32 mouse cellular contexts compared by ENCODE assay signal in the genomic region with DNA sequence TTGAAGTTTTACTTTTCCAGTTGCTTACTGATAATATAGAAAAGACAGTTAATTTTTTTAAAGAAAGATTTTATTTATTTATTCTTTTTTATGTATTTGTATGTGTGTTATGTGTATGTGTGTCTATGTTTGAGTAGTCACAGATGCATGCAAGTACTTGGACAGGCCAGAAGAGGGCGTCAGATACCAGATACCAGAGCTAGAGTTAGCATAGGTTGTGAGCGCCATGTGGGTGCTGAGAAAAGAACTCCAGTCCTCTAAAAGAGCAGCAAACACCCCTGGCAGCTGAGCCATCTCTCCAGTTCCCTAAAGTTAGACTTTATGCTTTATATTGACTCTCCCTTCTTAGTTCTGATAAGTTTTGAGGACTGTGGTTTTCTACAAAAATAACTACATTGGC. TPM values are rescaled to one million over a fixed set of nuclear protein-coding genes. Genes with fewer than 3 reads are reported as not detected.
DNase-seq lines count a peak whose midpoint lies in the region; ATAC-seq and TF ChIP-seq lines count a peak whose summit lies in the region.
"Had no signal": no experiment of that assay in that cellular context is flagged by ENCODE, and none has a peak within 500 bp of the region (broad histone marks: within the 10 kb centered on the region; RNA-seq: fewer than 3 reads in every experiment).

No protein-coding gene starts in this region.

- TF ChIP-seq RAD21 in MEL (IDR thresholded peaks at IDR 0.05; ENCODE audit: low read depth, low read length) = no peak; the same call in none of the 2 replicates

- no peaks in the 10 kb centered on the region for H3K4me1 ChIP-seq in forebrain, embryonic 11.5 days (replicated peaks; ENCODE audit: control insufficient read depth, insufficient read depth, low read length)
- H3K4me1 ChIP-seq in forebrain, embryonic 13.5 days = peaks cover 9% of the 10 kb centered on the region
- no peaks in the 10 kb centered on the region for H3K4me1 ChIP-seq in lung, postnatal 0 days (ENCODE audit: insufficient read depth, low read depth, low read length)
- H3K4me1 ChIP-seq in MEL (ENCODE audit: control insufficient read depth in 1 of 2, insufficient read depth in 2 of 2, low read length in 2 of 2) = peaks cover 0 to 12% of the 10 kb centered on the region in 2 experiments; a peak in 3 of 4 replicates
- H3K4me1 ChIP-seq: embryonic facial prominence, embryonic 10.5 days; embryonic facial prominence, embryonic 13.5 days; hindbrain, embryonic 12.5 days; intestine, embryonic 15.5 days had no signal

- H3K36me3 ChIP-seq in forebrain, embryonic 11.5 days (ENCODE audit: control insufficient read depth, insufficient read depth, low read length) = no peaks in the 10 kb centered on the region
- no peaks in the 10 kb centered on the region for H3K36me3 ChIP-seq in forebrain, embryonic 13.5 days (ENCODE audit: poor library complexity, severe bottlenecking)
- H3K36me3 ChIP-seq in lung, postnatal 0 days (ENCODE audit: insufficient read depth, low read length) = no peaks in the 10 kb centered on the region
- no peaks in the 10 kb centered on the region for H3K36me3 ChIP-seq in MEL (ENCODE audit: control insufficient read depth in 1 of 2, insufficient read depth in 2 of 2, low read length in 2 of 2)
- H3K36me3 ChIP-seq: embryonic facial prominence, embryonic 10.5 days; embryonic facial prominence, embryonic 13.5 days; G1E; hindbrain, embryonic 12.5 days; intestine, embryonic 15.5 days had no signal

- no peak overlapping the region for H3K27ac ChIP-seq in forebrain, embryonic 11.5 days (ENCODE audit: low read depth, low read length)
- no peak overlapping the region for H3K27ac ChIP-seq in forebrain, embryonic 13.5 days
- no peak overlapping the region for H3K27ac ChIP-seq in lung, postnatal 0 days (ENCODE audit: low read length)
- no peak overlapping the region for H3K27ac ChIP-seq in MEL (ENCODE audit: control insufficient read depth, low read depth, low read length)
- H3K27ac ChIP-seq: embryonic facial prominence, embryonic 10.5 days; embryonic facial prominence, embryonic 13.5 days; gastrocnemius, adult 2 months; hindbrain, embryonic 12.5 days; intestine, embryonic 15.5 days had no signal

- TF ChIP-seq CTCF in lung, postnatal 0 days (IDR thresholded peaks at IDR 0.05) = peak; percentile 14; the same call in 1 of the 2 replicates
- peak in 2 of 3 experiments; percentile 4 to 5; a peak in 1 of 6 replicates for TF ChIP-seq CTCF in MEL (IDR thresholded peaks at IDR 0.05 in 2 of 3, conservative IDR thresholded peaks at IDR 0.05 in 1 of 3; ENCODE audit: control insufficient read depth in 1 of 3, insufficient read depth in 1 of 3, low read depth in 2 of 3, low read length in 3 of 3, poor library complexity in 1 of 3, severe bottlenecking in 1 of 3)
- 0 out of 2 replicates have a peak, but pooled peaks have one; percentile 2 for TF ChIP-seq CTCF in brain, embryonic 14.5 days (IDR thresholded peaks at IDR 0.05; ENCODE audit: borderline replicate concordance, extremely low read depth, insufficient read depth, insufficient read length)

- no peak for TF ChIP-seq POLR2A in MEL (IDR thresholded peaks at IDR 0.05; ENCODE audit: control insufficient read depth in 1 of 2, insufficient read depth in 1 of 2, low read depth in 1 of 2, low read length in 2 of 2, poor library complexity in 1 of 2)
- TF ChIP-seq POLR2A in brain, embryonic 14.5 days (IDR thresholded peaks at IDR 0.05; ENCODE audit: borderline replicate concordance, extremely low read depth, insufficient read depth, insufficient read length, poor library complexity, severe bottlenecking) = no peak

- no peak overlapping the region for H3K4me3 ChIP-seq in forebrain, embryonic 11.5 days (ENCODE audit: low read depth, low read length)
- H3K4me3 ChIP-seq in forebrain, embryonic 13.5 days = no peak overlapping the region
- H3K4me3 ChIP-seq in lung, postnatal 0 days (ENCODE audit: low read depth, low read length) = no peak overlapping the region
- H3K4me3 ChIP-seq in MEL (ENCODE audit: control insufficient read depth in 1 of 2, insufficient read depth in 1 of 2, low read depth in 2 of 2, low read length in 2 of 2) = no peak overlapping the region
- H3K4me3 ChIP-seq: embryonic facial prominence, embryonic 10.5 days; embryonic facial prominence, embryonic 13.5 days; erythroblast, embryonic 14.5 days; gastrocnemius, adult 2 months; hindbrain, embryonic 12.5 days; intestine, embryonic 15.5 days had no signal

- H3K27me3 ChIP-seq in forebrain, embryonic 11.5 days (ENCODE audit: control insufficient read depth, insufficient read depth, low read length) = 0 out of 2 replicates have a peak, but pooled peaks cover 2% of the 10 kb centered on the region
- peaks cover 3% of the 10 kb centered on the region; the same call in 1 of the 2 replicates for H3K27me3 ChIP-seq in forebrain, embryonic 13.5 days
- H3K27me3 ChIP-seq in lung, postnatal 0 days (replicated peaks; ENCODE audit: insufficient read depth, low read length) = no peaks in the 10 kb centered on the region
- no peaks in the 10 kb centered on the region; a peak in 1 of 4 replicates for H3K27me3 ChIP-seq in MEL (ENCODE audit: control insufficient read depth in 1 of 2, insufficient read depth in 2 of 2, low read length in 2 of 2)
- H3K27me3 ChIP-seq: embryonic facial prominence, embryonic 13.5 days; intestine, embryonic 15.5 days had no signal

- peak; percentile 44 for DNase-seq in forebrain, embryonic 11.5 days (ENCODE audit: low spot score)
- no peak for DNase-seq in lung, postnatal 0 days (ENCODE audit: low spot score)
- no peak for DNase-seq in lung, adult 18-20 months
- DNase-seq in MEL (ENCODE audit: low read depth, low spot score) = peak; percentile 10
- DNase-seq in brain, embryonic 14.5 days (ENCODE audit: low read depth) = no peak
- no peak for DNase-seq in gastrocnemius, postnatal 25 days
- no peak for DNase-seq in cerebellum, postnatal 25 days
- DNase-seq: adrenal gland, postnatal 10 days; adrenal gland, postnatal 36 days; B cell, adult 2 months; cerebellum, adult 11 months; cerebellum, adult 2 months; cerebellum, adult 9-11 months; cerebellum, postnatal 36 days; embryo, embryonic 11 days; forebrain, postnatal 0 days; gastrocnemius, adult 2 months; gastrocnemius, postnatal 14 days; heart, adult 18-20 months; kidney, adult 11 months had no signal

- H3K79me2 ChIP-seq in MEL (ENCODE audit: control insufficient read depth, insufficient read depth, low read length, poor library complexity) = no peaks in the 10 kb centered on the region

- 63% methylated on average over 2 of the region's 2 CpGs for WGBS in forebrain, embryonic 11.5 days
- 67% methylated on average over 2 of the region's 2 CpGs for WGBS in forebrain, embryonic 13.5 days
- WGBS in lung, postnatal 0 days = 63% methylated on average over 2 of the region's 2 CpGs

- no peak overlapping the region for H3K9ac ChIP-seq in forebrain, embryonic 11.5 days (ENCODE audit: low read length)
- no peak overlapping the region for H3K9ac ChIP-seq in forebrain, embryonic 13.5 days
- no peak overlapping the region for H3K9ac ChIP-seq in lung, postnatal 0 days (replicated peaks; ENCODE audit: low read depth)
- no peak overlapping the region for H3K9ac ChIP-seq in MEL (ENCODE audit: control insufficient read depth, low read depth, low read length, poor library complexity, severe bottlenecking)
- H3K9ac ChIP-seq: embryonic facial prominence, embryonic 13.5 days; forebrain, postnatal 0 days; hindbrain, embryonic 12.5 days; intestine, embryonic 15.5 days had no signal

- ATAC-seq in forebrain, embryonic 11.5 days (replicated peaks; ENCODE audit: low FRiP score) = no peak
- ATAC-seq in forebrain, embryonic 13.5 days = no peak
- ATAC-seq in lung, postnatal 0 days = no peak
- ATAC-seq: forebrain, embryonic 14.5 days; forebrain, postnatal 0 days; hindbrain, embryonic 16.5 days; intestine, embryonic 15.5 days had no signal

- H3K4me2 ChIP-seq in forebrain, embryonic 11.5 days (ENCODE audit: low read depth, low read length, severe bottlenecking) = no peak overlapping the region
- H3K4me2 ChIP-seq in forebrain, embryonic 13.5 days = no peak overlapping the region
- H3K4me2 ChIP-seq in lung, postnatal 0 days (replicated peaks; ENCODE audit: low read depth, low read length) = no peak overlapping the region
- H3K4me2 ChIP-seq: embryonic facial prominence, embryonic 13.5 days; heart, embryonic 11.5 days; hindbrain, embryonic 12.5 days; intestine, embryonic 15.5 days had no signal

- H3K9me3 ChIP-seq in forebrain, embryonic 11.5 days (ENCODE audit: control insufficient read depth, low read length) = no peaks in the 10 kb centered on the region
- no peaks in the 10 kb centered on the region for H3K9me3 ChIP-seq in forebrain, embryonic 13.5 days (replicated peaks)
- no peaks in the 10 kb centered on the region for H3K9me3 ChIP-seq in lung, postnatal 0 days (ENCODE audit: low read length)
- H3K9me3 ChIP-seq in MEL (replicated peaks; ENCODE audit: insufficient read depth, low read length) = no peaks in the 10 kb centered on the region
- H3K9me3 ChIP-seq: embryonic facial prominence, embryonic 10.5 days; embryonic facial prominence, embryonic 13.5 days; hindbrain, embryonic 12.5 days; intestine, embryonic 15.5 days had no signal

- TF ChIP-seq EP300 in lung, postnatal 0 days (IDR thresholded peaks at IDR 0.05) = no peak
- TF ChIP-seq EP300 in MEL (IDR thresholded peaks at IDR 0.05; ENCODE audit: low read depth in 1 of 2, low read length in 2 of 2) = no peak

TF ChIP-seq in MEL, 35 proteins besides CTCF, POLR2A, EP300 and RAD21:
- TF ChIP-seq TCF12 (IDR thresholded peaks at IDR 0.05; ENCODE audit: low read depth, low read length) = no peak
- no peak for TF ChIP-seq ZC3H11A (IDR thresholded peaks at IDR 0.05; ENCODE audit: low read depth, low read length)
- no peak for TF ChIP-seq ETS1 (IDR thresholded peaks at IDR 0.05; ENCODE audit: low read depth, low read length)
- TF ChIP-seq SIN3A (IDR thresholded peaks at IDR 0.05; ENCODE audit: low read length) = no peak

RNA-seq across cellular contexts. Expression of a gene that starts 30.4 kb away (rescaled TPM):
- polyA plus RNA-seq in forebrain, embryonic 11.5 days (2014; fragmentation: Nextera tagmentation; extraction: Ambion mirVana) = 0.39 and 1.1 TPM in 2 replicates
- 3.1 and 3.8 TPM in 2 replicates for polyA plus RNA-seq in forebrain, embryonic 13.5 days (2015; fragmentation: Nextera tagmentation; extraction: Ambion mirVana)
- polyA plus RNA-seq in lung, postnatal 0 days (2015; fragmentation: Nextera tagmentation; extraction: Ambion mirVana) = 0.13 and 0.26 TPM in 2 replicates
- total RNA-seq in MEL (2012; rRNA removed) = 0.23 and 0.31 TPM in 2 replicates
- polyA plus RNA-seq in MEL (2012; ENCODE audit: insufficient read depth in 1 of 2, insufficient read length in 2 of 2, low read depth in 1 of 2, low replicate concordance in 2 of 2, missing spikeins in 1 of 2) = 1 to 10 TPM in 1 of 2 experiments, not detected in 1; 3.4 TPM
- polyA plus RNA-seq in brain, embryonic 14.5 days (2012; rRNA removed) = 22.7 and 35.4 TPM in 2 replicates
- 1 to 10 TPM; 7.0 to 8.9 TPM for total RNA-seq in gastrocnemius, postnatal 25 days (2021)
- total RNA-seq: CH12.LX; G1E; hematopoietic stem cell, adult 5-6 weeks had no signal
- polyA plus RNA-seq: erythroblast, embryonic 14.5 days; G1E had no signal

Comparison
In these comparisons a context has a peak if more than half of its experiments do, and no peak if none do; other contexts are left out.
1. DNase-seq: peak in forebrain, embryonic 11.5 days (single experiment) and MEL (single experiment); none in lung, postnatal 0 days (single experiment), lung, adult 18-20 months (0 of 2), brain, embryonic 14.5 days (single experiment), gastrocnemius, postnatal 25 days (single experiment) and cerebellum, postnatal 25 days (0 of 2).
2. Peak in every context shown above with its lines, with median percentiles within 50 percentile points of each other: CTCF ChIP-seq.